Mouse (Mus musculus): ENCODE data around the gene Col18a1. TPM values are rescaled to one million over a fixed set of nuclear protein-coding genes. Genes with fewer than 3 reads are reported as not detected.

Gene Col18a1
- polyA plus RNA-seq, 1 experiment from 2014 or later, result 122 TPM

- Histone ChIP-seq H3K9me3 (no peaks in the 10 kb centered on the region), H3K4me3 (no peak overlapping the region), H3K27me3 (no peaks in the 10 kb centered on the region), H3K27ac (no peak overlapping the region), H3K9ac (no peak overlapping the region), H3K4me2 (replicated peaks) (no peak overlapping the region), H3K4me1 (peaks cover 5% of the 10 kb centered on the region; the same call in 1 of the 2 replicates), H3K36me3 (no peaks in the 10 kb centered on the region)
- WGBS, result 84% methylated on average over 2 of the region's 2 CpGs
- no peak for ATAC-seq (ENCODE audit: insufficient number of reproducible peaks, insufficient read depth, low FRiP score, low TSS enrichment)
Observed at GRCm38 (mm10) chr10:77098619-77099018, 67.7 kb downstream of the Col18a1 start.

DNA sequence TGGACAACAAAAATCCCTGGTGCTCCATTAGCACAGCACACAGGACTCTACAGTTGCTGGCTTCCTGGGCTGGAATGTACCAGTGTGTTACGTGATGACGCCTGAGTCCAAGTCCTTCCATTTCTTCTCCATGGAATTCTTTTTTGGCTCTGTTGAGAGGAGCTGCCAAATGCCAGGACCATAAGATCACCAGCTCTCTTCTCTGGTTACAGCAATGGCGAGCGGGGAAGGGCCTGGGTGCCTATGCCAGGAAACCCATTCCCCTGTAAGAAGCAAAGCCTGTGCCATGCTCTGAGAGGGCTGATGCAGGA, 68.5 kb downstream of the Col18a1 start:
- ATAC-seq (ENCODE audit: insufficient number of reproducible peaks, insufficient read depth, low FRiP score, low TSS enrichment), result no peak
- Histone ChIP-seq H3K4me3 (no peak overlapping the region), H3K36me3 (no peaks in the 10 kb centered on the region), H3K9me3 (peaks cover 2% of the 10 kb centered on the region; the same call in 1 of the 2 replicates), H3K9ac (no peak overlapping the region), H3K27me3 (no peaks in the 10 kb centered on the region), H3K4me2 (replicated peaks) (no peak overlapping the region), H3K27ac (no peak overlapping the region), H3K4me1 (peaks cover 5% of the 10 kb centered on the region; the same call in 1 of the 2 replicates)
- WGBS, result 82% methylated on average over 4 of the region's 4 CpGs

GRCm38 (mm10) chr10:77097006-77097889, 69.1 kb downstream of the Col18a1 start:
- 68% methylated on average over 12 of the region's 12 CpGs for WGBS
- Histone ChIP-seq H3K9me3 (peaks cover 5% of the 10 kb centered on the region; the same call in 1 of the 2 replicates), H3K27ac (no peak overlapping the region), H3K9ac (no peak overlapping the region), H3K4me3 (no peak overlapping the region), H3K27me3 (no peaks in the 10 kb centered on the region), H3K36me3 (no peaks in the 10 kb centered on the region), H3K4me1 (peaks cover 5% of the 10 kb centered on the region; the same call in 1 of the 2 replicates), H3K4me2 (replicated peaks) (no peak overlapping the region)
- ATAC-seq (ENCODE audit: insufficient number of reproducible peaks, insufficient read depth, low FRiP score, low TSS enrichment), result no peak

DNA sequence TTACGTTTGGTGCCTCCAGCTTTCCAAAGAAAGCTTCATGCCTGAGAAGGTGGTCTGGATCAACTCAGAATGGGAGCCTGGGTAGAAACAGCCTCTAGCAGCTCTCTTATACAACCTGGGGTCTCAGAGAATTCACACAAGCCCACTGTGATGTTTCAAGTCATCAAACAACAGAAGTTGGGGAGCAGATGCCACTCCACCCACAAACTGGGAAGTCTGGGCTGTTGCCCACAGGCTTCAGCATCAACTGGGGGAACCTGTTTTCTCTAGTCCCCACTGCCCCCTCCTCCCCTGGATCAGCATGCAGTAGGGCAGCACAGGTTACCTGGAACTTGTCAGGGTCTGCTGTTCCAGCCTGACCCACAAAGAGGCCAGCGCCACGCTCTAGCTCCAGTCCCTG, 70.7 kb downstream of the Col18a1 start:
- H3K9ac ChIP-seq, result no peak overlapping the region
- 89% methylated on average over 3 of the region's 3 CpGs for WGBS
- no peak overlapping the region for H3K27ac ChIP-seq
- peaks cover 5% of the 10 kb centered on the region; the same call in 1 of the 2 replicates for H3K4me1 ChIP-seq
- H3K27me3 ChIP-seq, result no peaks in the 10 kb centered on the region
- peaks cover 5% of the 10 kb centered on the region; the same call in 1 of the 2 replicates for H3K9me3 ChIP-seq
- no peak overlapping the region for H3K4me3 ChIP-seq
- H3K4me2 ChIP-seq (replicated peaks), result no peak overlapping the region
- ATAC-seq (ENCODE audit: insufficient number of reproducible peaks, insufficient read depth, low FRiP score, low TSS enrichment), result no peak
- no peaks in the 10 kb centered on the region for H3K36me3 ChIP-seq

GRCm38 (mm10) chr10:77093817-77094216, 72.5 kb downstream of the Col18a1 start:
- H3K27me3 ChIP-seq, result no peaks in the 10 kb centered on the region
- no peaks in the 10 kb centered on the region for H3K36me3 ChIP-seq
- H3K4me1 ChIP-seq, result peaks cover 5% of the 10 kb centered on the region; the same call in 1 of the 2 replicates
- no peak overlapping the region for H3K4me3 ChIP-seq
- no peak for ATAC-seq (ENCODE audit: insufficient number of reproducible peaks, insufficient read depth, low FRiP score, low TSS enrichment)
- H3K4me2 ChIP-seq (replicated peaks), result no peak overlapping the region
- peaks cover 5% of the 10 kb centered on the region; the same call in 1 of the 2 replicates for H3K9me3 ChIP-seq
- no peak overlapping the region for H3K27ac ChIP-seq
- no peak overlapping the region for H3K9ac ChIP-seq

DNA sequence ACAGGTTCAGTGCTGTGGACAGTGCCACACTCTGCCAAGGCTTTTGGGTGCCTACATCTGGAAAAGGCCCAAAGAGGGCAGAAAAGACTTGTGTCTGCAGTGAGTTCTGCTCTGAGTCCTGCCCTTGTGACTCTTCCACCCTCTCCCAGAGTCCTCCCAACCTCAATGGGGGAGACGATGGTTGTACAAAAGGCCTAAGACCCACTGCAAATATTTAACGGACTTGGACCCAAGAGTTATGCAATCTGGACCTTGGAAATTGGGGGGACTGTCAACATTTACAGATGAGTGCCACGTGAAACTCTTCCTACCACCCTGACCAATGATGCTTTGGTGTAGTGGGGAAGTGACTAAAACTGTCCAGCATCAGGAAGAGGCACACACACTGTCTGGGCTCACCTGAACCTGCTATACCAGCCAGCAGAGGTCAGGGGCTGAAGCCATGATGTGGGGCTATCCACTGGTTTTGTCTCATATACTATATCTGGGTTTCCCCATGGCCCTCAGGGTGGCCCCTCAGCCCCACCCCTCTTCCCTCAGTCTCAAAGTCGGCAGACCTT, 74.7 kb downstream of the Col18a1 start:
- 87% methylated on average over 4 of the region's 4 CpGs for WGBS
- Histone ChIP-seq H3K27ac (no peak overlapping the region), H3K4me2 (replicated peaks) (no peak overlapping the region), H3K9ac (no peak overlapping the region), H3K27me3 (no peaks in the 10 kb centered on the region), H3K9me3 (peaks cover 5% of the 10 kb centered on the region; the same call in 1 of the 2 replicates), H3K4me1 (no peaks in the 10 kb centered on the region), H3K36me3 (peaks cover 8% of the 10 kb centered on the region; the same call in 1 of the 2 replicates), H3K4me3 (no peak overlapping the region)
- no peak for ATAC-seq (ENCODE audit: insufficient number of reproducible peaks, insufficient read depth, low FRiP score, low TSS enrichment)

GRCm38 (mm10) chr10:77090063-77090462, 76.3 kb downstream of the Col18a1 start:
- Histone ChIP-seq H3K9me3 (peaks cover 5% of the 10 kb centered on the region; the same call in 1 of the 2 replicates), H3K36me3 (peaks cover 11% of the 10 kb centered on the region; the same call in 1 of the 2 replicates), H3K27me3 (no peaks in the 10 kb centered on the region), H3K4me1 (no peaks in the 10 kb centered on the region), H3K4me2 (replicated peaks) (no peak overlapping the region), H3K4me3 (no peak overlapping the region), H3K27ac (no peak overlapping the region), H3K9ac (no peak overlapping the region)
- WGBS, result 79% methylated on average over 5 of the region's 5 CpGs
- no peak for ATAC-seq (ENCODE audit: insufficient number of reproducible peaks, insufficient read depth, low FRiP score, low TSS enrichment)

DNA sequence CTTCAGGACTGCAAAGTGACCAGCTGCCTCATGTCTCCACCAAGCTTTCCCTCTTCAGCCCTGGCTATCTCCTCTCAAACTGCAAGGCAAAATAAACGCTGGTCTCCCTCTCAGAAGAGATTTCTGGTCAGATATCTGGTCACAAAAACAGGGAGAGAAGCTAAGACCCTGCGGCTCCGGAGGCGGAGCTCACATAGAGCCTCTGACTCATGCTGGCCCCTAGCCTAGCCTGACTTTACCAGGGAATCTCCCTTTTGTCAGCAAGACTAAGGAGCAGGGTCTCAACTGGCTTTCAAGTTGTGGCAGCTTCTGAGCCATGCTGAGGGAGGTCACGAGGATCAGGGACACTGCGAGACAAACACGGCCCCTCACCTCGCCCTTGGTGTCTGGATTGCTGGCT, 77.0 kb downstream of the Col18a1 start:
- Histone ChIP-seq H3K4me1 (no peaks in the 10 kb centered on the region), H3K27ac (no peak overlapping the region), H3K36me3 (peaks cover 16% of the 10 kb centered on the region; the same call in 1 of the 2 replicates), H3K27me3 (no peaks in the 10 kb centered on the region), H3K9ac (no peak overlapping the region), H3K9me3 (peaks cover 5% of the 10 kb centered on the region; the same call in 1 of the 2 replicates), H3K4me2 (replicated peaks) (no peak overlapping the region), H3K4me3 (no peak overlapping the region)
- 61% methylated on average over 8 of the region's 8 CpGs for WGBS
- no peak for ATAC-seq (ENCODE audit: insufficient number of reproducible peaks, insufficient read depth, low FRiP score, low TSS enrichment)

GRCm38 (mm10) chr10:77084568-77084967, 81.8 kb downstream of the Col18a1 start:
- Histone ChIP-seq H3K36me3 (peaks cover 16% of the 10 kb centered on the region; the same call in 1 of the 2 replicates), H3K27ac (no peak overlapping the region), H3K4me3 (no peak overlapping the region), H3K4me1 (no peaks in the 10 kb centered on the region), H3K9ac (no peak overlapping the region), H3K27me3 (no peaks in the 10 kb centered on the region), H3K9me3 (no peaks in the 10 kb centered on the region), H3K4me2 (replicated peaks) (no peak overlapping the region)
- ATAC-seq (ENCODE audit: insufficient number of reproducible peaks, insufficient read depth, low FRiP score, low TSS enrichment), result no peak
- WGBS, result 48% methylated on average over 1 of the region's 1 CpGs

GRCm38 (mm10) chr10:77082921-77083320, 83.4 kb downstream of the Col18a1 start:
- H3K9ac ChIP-seq, result no peak overlapping the region
- no peak overlapping the region for H3K4me3 ChIP-seq
- H3K9me3 ChIP-seq, result no peaks in the 10 kb centered on the region
- 68% methylated on average over 5 of the region's 5 CpGs for WGBS
- peaks cover 22% of the 10 kb centered on the region; the same call in 1 of the 2 replicates for H3K36me3 ChIP-seq
- H3K4me1 ChIP-seq, result no peaks in the 10 kb centered on the region
- no peak overlapping the region for H3K4me2 ChIP-seq (replicated peaks)
- no peaks in the 10 kb centered on the region for H3K27me3 ChIP-seq
- no peak overlapping the region for H3K27ac ChIP-seq
- no peak for ATAC-seq (ENCODE audit: insufficient number of reproducible peaks, insufficient read depth, low FRiP score, low TSS enrichment)

GRCm38 (mm10) chr10:77082453-77082852, 83.9 kb downstream of the Col18a1 start:
- ATAC-seq (ENCODE audit: insufficient number of reproducible peaks, insufficient read depth, low FRiP score, low TSS enrichment), result no peak
- no peak overlapping the region for H3K9ac ChIP-seq
- H3K36me3 ChIP-seq, result peaks cover 18% of the 10 kb centered on the region; the same call in 1 of the 2 replicates
- H3K9me3 ChIP-seq, result no peaks in the 10 kb centered on the region
- H3K27ac ChIP-seq, result no peak overlapping the region
- no peaks in the 10 kb centered on the region for H3K27me3 ChIP-seq
- no peaks in the 10 kb centered on the region for H3K4me1 ChIP-seq
- H3K4me3 ChIP-seq, result no peak overlapping the region
- no peak overlapping the region for H3K4me2 ChIP-seq (replicated peaks)
- WGBS, result 22% methylated on average over 3 of the region's 3 CpGs

- Histone ChIP-seq H3K4me3 (no peak overlapping the region), H3K4me2 (replicated peaks) (no peak overlapping the region), H3K36me3 (peaks cover 6% of the 10 kb centered on the region; the same call in 1 of the 2 replicates), H3K4me1 (no peaks in the 10 kb centered on the region), H3K9me3 (no peaks in the 10 kb centered on the region), H3K9ac (no peak overlapping the region), H3K27me3 (no peaks in the 10 kb centered on the region), H3K27ac (no peak overlapping the region)
- 83% methylated on average over 8 of the region's 8 CpGs for WGBS
- ATAC-seq (ENCODE audit: insufficient number of reproducible peaks, insufficient read depth, low FRiP score, low TSS enrichment), result no peak
Observed at GRCm38 (mm10) chr10:77078961-77079360, 87.4 kb downstream of the Col18a1 start.

Measured in embryonic facial prominence, embryonic 12.5 days (tissue).